Mouse (Mus musculus) layer of hippocampus, postnatal 10 days (tissue): ENCODE results near the gene Rnf5. TPM values are rescaled to one million over a fixed set of nuclear protein-coding genes. Genes with fewer than 3 reads are reported as not detected.
A peak's percentile ranks its signal among the peaks of the same experiment; 100 is the strongest.

Source experiments
- DNase-seq, 2 experiments: peaks; one replicate each; pipeline ENCODE4 v3.0.0; 2021; ENCODE audit warnings: low spot score in 2 of 2
- total RNA-seq, 2 experiments: library from RNA; stranded (reverse); gene quantifications; 2 replicates each; pipeline ENCODE4 v1.2.3; 2021

The Rnf5 gene
- total RNA-seq, 2 experiments from 2014 or later: 96.4 to 102 TPM

- no peak for DNase-seq
These were observed 32.2 kb upstream of the Rnf5 start for GRCm38 (mm10) chr17:34635671-34636070.

GRCm38 (mm10) chr17:34632261-34632691, 28.8 kb upstream of the Rnf5 start:
- peak; percentile 79 to 85 for DNase-seq

GRCm38 (mm10) chr17:34631647-34632046, 28.2 kb upstream of the Rnf5 start:
- no peak for DNase-seq

- DNase-seq: peak in 1 of 2 experiments; percentile 57
These were observed 27.3 kb upstream of the Rnf5 start for GRCm38 (mm10) chr17:34630761-34631301.

- no peak for DNase-seq
These were observed 26.5 kb upstream of the Rnf5 start for GRCm38 (mm10) chr17:34629796-34630603.

- peak in 1 of 2 experiments; percentile 60 for DNase-seq
These were observed 25.8 kb upstream of the Rnf5 start, which contains the start of gene Prrt1 for GRCm38 (mm10) chr17:34629221-34629751. Prrt1 (plus strand) TSS chr17:34629533.

- DNase-seq: no peak
These were observed 25.1 kb upstream of the Rnf5 start for GRCm38 (mm10) chr17:34628644-34628967.

GRCm38 (mm10) chr17:34627943-34628643, 24.6 kb upstream of the Rnf5 start, which contains the start of gene Ppt2:
Ppt2 (minus strand) TSS chr17:34628510.
- DNase-seq: peak; percentile 55 to 62

GRCm38 (mm10) chr17:34627093-34627942, 23.8 kb upstream of the Rnf5 start:
- peak; percentile 79 to 88 for DNase-seq

- peak in 1 of 2 experiments; percentile 56 for DNase-seq
These were observed 23.2 kb upstream of the Rnf5 start for GRCm38 (mm10) chr17:34626773-34627092.

- no peak for DNase-seq
These were observed 22.7 kb upstream of the Rnf5 start for GRCm38 (mm10) chr17:34626062-34626772.

- DNase-seq: no peak
These were observed 21.5 kb upstream of the Rnf5 start for GRCm38 (mm10) chr17:34624981-34625380.

- DNase-seq: no peak
These were observed 19.7 kb upstream of the Rnf5 start for GRCm38 (mm10) chr17:34623161-34623560.

GRCm38 (mm10) chr17:34621006-34621405, 17.5 kb upstream of the Rnf5 start:
- DNase-seq: no peak

GRCm38 (mm10) chr17:34618999-34619398, 15.5 kb upstream of the Rnf5 start:
- peak; percentile 57 to 71 for DNase-seq

GRCm38 (mm10) chr17:34615871-34616270, 12.4 kb upstream of the Rnf5 start, which contains the start of gene Egfl8:
Egfl8 (minus strand) TSS chr17:34615971.
- no peak for DNase-seq

GRCm38 (mm10) chr17:34613830-34614229, 10.3 kb upstream of the Rnf5 start:
- no peak for DNase-seq

- DNase-seq: no peak
These were observed 9.7 kb upstream of the Rnf5 start for GRCm38 (mm10) chr17:34613054-34613645.

GRCm38 (mm10) chr17:34611050-34611449, 7.6 kb upstream of the Rnf5 start:
- DNase-seq: no peak

- no peak for DNase-seq
These were observed 4.5 kb upstream of the Rnf5 start for GRCm38 (mm10) chr17:34607997-34608396.
